Mouse (Mus musculus): ENCODE data around the gene Nr1h4.

Nr1h4 gene

DNA sequence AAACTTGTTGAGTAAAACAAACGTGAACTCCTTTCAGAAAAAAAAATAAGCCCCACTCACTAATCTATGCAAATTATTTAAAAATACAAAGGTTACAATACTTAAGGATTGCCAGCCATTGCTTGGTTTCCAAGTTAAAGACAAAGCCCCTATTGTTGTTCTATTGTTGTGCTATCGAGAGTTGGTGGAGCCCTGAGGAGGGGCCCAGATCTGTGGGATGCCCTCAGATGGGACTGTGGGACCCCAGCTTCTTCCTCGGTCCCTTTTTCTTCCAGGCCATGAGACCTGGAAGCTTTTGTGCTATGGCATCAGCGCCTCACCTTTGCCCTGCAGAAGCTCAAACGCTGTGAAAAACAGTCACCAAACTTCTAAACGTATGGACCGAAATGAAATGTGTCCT, 51.7 kb downstream of the Nr1h4 start:
- peak; percentile 7 for DNase-seq (ENCODE audit: low spot score)

DNA sequence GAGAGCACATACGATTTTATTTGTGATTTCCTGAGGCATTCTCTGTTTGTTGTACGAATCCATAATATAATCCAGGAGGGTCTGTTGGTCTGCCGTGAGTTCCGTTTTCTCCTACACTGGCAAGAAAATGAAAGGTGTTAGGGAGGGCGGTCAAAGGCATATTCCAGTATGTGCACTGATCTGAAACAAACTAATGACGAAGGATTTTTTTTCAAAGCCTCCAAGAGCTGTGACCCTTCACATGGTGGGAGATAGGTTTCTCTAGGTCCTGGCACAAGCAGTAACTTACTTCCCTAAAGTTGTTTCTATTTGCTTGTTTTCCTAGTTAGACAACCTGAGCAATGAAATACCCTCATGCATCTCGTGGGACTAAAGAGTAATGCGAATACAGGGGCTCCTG, 54.6 kb downstream of the Nr1h4 start:
- DNase-seq (ENCODE audit: low spot score) = no peak

DNA sequence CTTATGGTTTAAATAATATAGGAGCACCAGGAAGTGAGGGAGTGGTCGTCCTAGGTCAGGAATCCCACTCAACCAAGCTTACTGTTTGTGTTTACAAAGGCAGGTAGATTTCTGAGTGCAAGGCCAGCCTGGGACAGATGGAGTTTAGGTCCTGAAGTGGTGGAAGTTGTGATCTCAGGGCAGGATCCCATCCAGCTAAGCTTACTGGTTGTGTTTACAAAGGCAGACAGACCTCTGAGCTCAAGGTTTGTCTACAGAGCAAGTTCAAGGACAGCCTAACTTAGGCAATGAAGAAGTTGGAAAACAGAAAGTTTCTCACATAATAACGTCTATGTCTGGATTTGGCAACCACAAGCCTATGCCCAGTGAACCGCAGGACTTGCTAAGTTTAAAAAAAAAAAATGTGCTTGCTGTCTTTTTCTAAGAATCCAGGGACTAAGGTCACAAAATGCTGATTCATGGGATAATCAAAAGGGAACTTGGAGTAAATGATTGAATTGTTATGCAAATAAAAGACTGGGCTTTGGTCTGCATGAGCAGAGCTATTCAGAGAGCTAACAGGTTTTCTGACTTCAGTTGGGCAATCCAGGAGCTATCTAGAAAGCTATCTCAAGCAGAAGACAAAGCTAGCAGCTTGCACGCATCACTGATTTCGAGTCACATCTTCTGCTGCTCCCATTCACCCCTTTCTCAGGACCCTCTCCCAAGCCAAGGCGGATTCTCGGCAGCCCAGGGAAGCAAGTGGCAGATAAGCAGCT, 62.6 kb downstream of the Nr1h4 start:
- DNase-seq (ENCODE audit: low spot score) = no peak

DNA sequence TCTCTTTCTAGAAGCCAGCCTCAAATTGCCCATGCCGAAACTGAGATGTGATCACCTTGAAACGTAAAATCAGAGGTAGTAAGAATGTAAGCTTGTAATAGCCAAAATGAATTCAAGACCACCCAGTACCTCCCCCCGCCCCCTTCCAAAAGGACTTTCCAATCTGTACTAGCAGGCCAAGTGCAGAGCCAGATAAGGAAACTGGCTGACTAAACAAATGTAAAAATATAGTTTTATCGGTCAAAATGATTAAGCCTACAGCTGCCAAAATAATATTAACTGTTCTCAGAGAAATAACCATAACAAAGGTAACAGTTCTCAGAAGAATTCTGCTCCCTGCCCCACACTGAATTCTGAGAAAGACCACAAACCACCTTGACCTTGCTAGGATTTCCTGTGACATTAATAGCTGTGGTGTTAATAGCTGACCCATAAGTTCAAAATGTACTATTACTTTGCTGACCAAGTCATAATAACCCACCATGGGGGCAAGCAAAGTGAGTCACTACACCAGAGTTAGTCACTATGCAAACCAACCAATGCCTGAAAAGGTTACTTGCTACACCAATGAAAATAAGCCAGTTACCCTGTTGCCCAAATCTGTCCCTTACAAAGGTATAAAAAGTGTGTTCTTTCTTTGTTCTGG, 68.5 kb downstream of the Nr1h4 start:
- no peak for DNase-seq (ENCODE audit: low spot score)

DNA sequence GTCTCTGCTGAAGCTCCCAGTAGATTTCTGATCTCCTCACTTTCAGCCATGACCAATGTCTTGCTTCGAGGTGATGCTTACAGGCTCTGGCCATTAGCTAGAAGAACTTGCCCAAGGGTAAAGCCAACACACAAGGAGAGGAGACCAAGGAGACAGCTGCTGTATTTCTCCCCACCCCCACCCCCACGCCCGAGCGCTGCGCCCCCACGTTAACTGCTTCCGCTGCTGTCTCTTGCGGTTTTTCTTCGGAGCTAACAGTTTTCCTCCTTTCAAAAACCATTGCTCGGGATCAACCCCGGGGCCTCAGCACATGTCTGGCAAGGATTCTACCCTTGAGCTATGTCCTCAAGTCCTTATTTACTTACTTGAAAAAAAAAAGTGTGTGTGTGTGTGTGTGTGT, 70.5 kb downstream of the Nr1h4 start:
- no peak for DNase-seq (ENCODE audit: low spot score)

DNA sequence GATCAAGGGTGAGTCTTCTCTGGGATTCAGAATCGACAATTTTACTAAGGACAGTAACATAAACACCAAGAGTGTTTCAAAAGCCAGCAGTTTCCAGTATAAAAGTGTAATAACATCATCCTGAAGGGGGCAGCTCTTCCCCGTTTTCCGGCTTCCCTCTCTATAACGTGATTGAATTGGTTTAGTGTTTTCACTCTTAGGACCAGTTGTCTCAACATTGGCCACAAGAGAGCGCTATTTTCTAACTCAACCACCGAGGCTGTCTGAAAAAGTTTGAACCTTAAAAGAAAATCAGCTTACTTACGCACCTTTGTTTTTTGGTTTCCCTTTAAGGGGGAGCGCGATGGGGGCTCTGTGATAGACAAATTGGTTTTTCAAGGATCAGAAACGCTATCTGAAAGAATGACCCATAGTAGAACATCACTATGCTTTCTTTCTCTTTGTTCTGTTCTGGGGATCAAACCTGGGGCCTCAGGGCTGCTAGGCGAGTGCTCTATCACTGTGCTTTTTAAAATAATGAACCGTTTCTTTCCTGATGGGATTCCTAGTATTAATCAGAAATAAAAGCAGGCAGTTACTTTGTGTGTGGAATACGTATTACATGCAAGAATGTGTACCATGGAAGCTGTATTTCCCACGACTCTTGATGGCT, 71.4 kb downstream of the Nr1h4 start:
- peak; percentile 93 for DNase-seq (ENCODE audit: low spot score)

DNA sequence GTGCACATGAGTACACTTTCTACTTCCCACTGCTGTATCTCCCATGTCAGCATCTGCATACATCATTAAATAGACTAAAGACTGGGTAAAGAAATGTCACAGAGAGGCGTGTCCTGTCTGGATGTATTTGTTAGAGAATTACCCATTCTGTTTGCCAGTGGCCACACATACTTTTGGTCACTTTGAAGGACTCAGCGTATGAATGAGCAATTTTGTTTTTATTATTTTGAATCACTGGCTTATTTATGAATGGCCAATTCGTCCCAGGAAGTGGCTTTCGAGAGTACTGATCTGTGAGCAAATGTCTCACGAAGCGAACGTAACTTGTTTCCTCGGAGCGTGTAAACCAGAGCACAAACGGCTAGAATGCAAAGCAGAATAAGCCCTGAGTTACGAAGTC, 72.4 kb downstream of the Nr1h4 start:
- DNase-seq (ENCODE audit: low spot score) = no peak

DNA sequence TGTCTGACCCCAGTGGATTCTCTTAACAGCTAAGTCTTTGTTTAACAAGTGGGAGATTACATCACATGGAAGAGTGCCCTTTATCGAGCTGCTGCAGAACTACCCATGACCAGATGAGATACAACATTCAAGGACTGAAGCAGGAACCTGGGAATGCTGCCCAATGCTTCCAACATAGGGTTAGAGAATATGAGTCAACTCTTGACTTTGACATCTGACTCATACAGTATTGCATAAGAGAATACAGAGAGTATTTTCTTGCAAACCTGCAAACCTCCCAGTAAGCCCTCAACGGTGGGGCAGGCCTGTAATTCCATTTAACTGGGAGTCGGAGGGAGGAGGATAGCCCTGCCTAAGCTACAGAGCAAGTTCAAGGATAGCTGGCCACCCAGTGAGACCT, 74.6 kb downstream of the Nr1h4 start:
- DNase-seq (ENCODE audit: low spot score) = no peak

DNA sequence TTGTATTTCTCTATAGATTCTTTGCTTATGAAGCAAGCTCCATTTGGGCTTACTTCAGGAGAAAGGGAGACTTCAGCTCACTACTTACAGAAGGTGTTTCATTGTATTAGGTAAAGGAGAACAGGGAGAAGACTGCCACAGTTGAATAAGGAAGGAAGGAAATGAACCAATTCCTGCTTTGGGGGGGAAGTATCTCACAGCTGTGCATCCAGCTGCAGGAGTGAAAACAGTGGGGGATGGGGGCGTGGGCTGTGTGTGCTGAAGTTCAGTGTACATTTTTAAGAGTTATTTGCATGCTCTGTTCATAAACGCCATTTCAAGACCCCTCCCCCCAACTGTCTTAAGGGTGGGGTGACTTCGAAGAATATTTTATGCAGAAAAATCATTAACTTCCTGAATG, 79.6 kb downstream of the Nr1h4 start:
- no peak for DNase-seq (ENCODE audit: low spot score)

DNA sequence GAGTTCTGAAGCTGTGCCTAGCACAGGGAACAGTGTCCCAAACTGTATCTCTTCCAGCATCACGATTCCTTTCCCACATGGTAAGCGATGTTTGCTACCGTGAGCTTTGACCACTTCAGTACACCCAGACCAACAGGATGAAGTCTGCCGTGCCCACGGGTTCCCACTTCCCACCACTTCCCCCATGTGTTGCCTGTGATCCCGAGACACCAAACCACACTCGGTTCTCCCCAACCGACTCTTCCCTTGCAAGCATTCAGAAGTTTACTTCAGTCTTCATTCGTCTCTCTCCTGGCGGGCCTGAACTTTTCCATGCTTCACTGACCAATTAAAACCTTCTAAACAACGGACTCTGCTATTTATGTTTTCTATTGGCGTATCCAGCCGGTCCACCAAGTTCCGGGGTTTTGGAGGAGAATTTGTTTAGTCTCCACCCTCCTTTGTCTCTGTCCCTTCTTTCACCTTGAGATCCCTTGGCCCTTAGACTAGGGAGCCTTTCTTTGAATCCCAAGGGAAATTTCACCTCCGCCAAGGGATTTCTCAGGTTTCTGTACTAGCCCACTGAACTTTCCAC, 80.2 kb downstream of the Nr1h4 start:
- DNase-seq (ENCODE audit: low spot score) = no peak

DNA sequence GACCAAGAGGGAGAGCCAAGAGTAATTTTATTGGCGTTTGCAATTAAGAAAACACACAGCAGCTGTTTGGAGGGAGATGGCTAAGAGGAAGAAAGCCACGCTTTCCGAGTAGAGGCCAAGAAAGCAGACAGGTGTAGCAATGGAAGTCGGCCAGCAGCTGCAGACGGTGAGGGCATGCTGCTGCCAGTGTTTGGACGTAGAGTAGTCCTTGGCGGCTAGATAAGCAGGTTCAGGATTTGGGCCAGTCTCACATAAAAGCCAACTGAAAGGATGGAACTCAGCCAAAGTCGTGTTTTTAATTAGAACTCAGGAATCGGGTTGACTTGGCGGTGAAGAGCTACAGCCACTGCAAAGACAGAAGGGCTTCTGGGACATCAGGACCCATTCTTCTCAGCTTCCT, 83.0 kb downstream of the Nr1h4 start:
- no peak for DNase-seq (ENCODE audit: low spot score)

DNA sequence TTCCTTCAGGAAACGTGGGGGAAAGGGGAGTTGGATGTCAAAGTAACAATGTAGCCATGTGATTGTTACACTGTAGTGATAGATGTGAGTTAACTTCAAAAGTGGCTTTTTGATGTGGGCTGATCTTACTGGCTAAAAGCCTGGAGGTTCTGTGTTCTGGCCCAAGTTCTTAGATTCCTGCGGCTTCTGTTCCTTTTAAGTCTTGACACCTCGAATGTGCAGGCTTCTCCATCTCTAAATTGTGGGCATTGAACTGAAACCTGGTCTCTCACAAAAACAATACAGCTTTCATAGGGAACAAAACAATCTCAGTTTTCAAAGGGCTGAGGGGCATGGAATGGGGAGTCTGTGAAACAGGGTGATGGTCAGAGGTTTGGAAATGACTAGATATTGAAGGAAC, 89.0 kb downstream of the Nr1h4 start:
- no peak for DNase-seq (ENCODE audit: low spot score)

DNA sequence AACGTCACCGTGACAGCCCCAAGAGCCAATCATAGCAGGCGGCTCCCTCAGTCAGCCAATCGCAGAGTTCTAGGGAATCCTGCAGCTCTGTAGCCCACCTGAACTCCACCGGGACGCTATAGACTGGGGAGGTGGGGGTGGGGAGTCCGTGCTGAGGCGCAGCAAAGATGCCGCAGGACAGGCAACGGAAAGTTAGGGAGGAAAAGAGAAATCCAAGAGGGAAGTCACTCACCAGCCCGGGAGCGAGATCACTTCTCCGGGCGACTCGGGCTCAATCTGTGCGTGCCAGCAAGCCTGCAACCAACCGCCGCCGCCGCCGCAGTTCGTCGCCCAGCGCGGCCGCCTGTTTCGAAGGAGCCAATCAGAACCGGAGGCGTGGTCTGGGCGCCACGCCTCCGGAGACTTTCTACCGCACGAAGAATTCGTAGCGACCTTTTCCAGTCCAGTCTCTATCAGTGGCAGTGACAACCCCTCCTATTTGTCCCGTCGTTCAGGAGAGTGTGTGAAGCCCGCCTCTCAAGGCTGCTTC, 89.7 kb downstream of the Nr1h4 start, which contains the start of gene Gas2l3:
TSS of gene Gas2l3 (minus strand) at position 345 of the 529 bp plus-strand sequence.
- DNase-seq (ENCODE audit: low spot score) = peak; percentile 94

DNA sequence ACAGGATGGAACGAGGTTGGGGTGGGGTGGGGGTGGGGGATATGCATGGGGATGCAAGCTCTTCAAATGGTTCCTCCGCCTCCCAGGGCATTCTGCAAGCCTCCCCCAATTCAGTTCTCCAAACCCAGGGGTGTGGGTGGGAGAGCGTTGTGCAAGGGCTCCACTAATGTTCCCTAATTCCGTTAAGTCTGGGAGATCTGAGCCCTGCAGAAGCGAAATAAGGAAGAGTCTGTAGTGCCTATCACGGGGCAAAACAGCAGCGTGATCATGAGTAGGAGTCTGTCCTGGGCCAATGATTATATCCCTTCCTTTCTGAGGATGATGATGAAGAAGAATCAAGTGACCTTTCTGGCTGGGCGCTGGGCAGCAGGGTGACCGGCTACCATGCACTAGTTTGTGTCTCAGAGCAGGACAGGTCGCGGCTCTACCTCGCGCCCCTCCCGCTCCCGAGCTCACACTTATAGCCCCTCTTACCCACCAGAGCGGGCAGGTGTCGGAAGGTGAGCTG, 90.2 kb downstream of the Nr1h4 start:
- DNase-seq (ENCODE audit: low spot score) = peak; percentile 17

DNA sequence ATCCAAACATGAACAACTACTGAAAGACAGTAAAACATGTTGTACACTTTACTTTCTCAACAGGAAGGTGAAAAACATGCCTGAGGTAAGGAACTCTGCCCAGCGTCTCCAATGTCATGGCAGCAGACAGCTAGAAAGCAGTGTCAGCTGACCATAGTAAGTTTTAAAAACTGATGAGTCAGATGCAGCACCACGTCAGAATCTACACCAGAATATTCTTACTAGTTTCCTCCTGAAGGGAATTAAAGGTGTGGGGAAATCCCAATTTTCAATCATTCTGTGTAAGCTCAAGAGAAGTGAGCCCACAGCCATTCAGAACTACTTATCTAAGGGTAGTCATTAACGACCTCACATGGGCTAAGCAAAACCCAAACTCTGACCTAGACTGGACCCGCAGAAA, 90.7 kb downstream of the Nr1h4 start:
- no peak for DNase-seq (ENCODE audit: low spot score)

DNA sequence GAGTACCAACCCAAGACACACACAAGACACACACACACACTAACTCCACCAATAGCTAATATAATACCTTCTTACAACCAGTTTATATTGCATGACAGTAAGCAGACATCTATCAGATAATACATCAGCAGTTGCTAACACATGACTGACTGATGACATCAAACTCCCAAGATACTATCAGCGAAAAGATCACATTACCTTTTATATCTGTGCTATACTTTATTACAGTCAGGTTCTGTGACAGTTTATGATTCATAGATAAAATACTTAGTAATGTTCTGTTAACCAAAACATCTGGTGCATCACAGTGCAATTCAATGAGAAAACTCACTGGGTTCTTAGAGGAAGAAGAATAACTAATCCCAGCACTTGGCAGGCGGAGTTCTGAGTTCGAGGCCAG, 91.4 kb downstream of the Nr1h4 start:
- no peak for DNase-seq (ENCODE audit: low spot score)

DNA sequence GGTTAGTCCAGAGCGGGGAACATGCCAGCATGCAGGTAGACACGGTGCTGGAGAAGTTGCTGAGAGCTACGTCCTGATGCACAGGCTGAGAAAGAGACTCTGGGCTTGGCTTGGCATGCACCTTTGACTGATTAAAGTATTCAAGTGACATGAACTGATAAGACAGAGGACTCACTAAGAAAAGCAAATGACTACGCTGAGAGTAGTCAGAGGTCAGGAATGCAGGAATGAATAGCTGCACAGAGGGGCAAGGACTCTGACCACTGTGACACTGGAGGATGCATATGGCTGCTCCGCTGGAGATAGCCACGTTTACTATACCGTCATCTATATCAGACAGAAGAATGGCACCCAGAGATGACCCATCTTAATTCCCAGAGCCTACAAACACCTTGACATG, 94.0 kb downstream of the Nr1h4 start:
- no peak for DNase-seq (ENCODE audit: low spot score)

DNA sequence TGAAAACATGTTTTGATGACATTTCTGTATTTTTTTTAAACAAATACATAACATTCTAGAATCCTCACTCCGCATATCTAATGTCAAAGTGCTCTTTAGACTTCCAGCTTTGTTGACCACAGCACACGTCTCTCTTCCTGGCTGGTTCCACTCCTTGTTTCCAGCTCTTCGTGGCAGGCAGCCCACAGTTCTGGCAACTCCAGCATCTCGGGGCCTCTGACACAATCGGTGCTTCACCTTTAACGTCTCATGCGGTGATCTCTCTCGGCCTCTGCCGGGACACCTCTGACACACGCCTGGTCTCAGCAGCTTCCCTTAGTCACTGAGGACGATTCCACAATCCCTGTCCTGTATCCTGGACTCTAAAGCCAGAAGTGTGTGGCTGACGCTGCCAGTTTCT, 95.4 kb downstream of the Nr1h4 start:
- no peak for DNase-seq (ENCODE audit: low spot score)

DNA sequence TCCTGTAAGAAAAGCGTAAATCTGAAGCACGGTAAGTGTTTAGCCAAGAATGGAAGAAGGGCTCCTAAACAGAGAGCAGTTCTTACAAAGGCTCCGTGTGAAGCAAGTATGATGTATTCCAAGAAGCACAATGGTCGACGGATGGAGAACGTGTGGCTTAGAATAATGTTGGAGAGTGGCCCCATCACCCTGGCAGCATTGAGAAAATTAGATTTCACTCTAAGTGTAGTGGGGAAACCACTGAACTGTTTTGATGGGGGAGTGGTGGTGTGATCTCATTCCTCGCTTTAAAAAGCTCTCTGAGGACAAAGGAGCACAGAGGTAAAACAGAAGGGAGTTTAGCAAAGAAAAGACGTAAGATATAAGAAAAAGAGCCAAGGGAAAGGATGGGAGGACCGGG, 95.9 kb downstream of the Nr1h4 start:
- no peak for DNase-seq (ENCODE audit: low spot score)

DNA sequence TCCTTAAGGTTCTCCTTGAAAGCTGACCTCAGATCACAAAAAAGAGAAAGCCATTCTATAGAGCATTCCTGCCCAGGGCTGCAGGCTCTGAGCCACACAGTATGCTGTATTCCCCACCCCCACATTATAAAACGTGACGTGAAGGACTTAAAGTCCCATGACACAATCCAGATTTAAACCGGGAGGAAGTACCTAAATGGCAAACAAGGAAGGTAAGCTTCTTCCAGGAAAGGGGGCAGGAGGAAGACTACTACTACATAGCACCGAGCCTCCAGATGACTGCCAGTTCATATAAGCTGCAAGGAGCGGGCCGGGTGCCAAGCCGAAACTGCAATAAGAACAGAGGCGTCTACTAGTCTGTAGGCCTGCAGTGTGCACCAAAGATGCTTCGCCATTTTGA, 97.5 kb downstream of the Nr1h4 start:
- no peak for DNase-seq (ENCODE audit: low spot score)

DNA sequence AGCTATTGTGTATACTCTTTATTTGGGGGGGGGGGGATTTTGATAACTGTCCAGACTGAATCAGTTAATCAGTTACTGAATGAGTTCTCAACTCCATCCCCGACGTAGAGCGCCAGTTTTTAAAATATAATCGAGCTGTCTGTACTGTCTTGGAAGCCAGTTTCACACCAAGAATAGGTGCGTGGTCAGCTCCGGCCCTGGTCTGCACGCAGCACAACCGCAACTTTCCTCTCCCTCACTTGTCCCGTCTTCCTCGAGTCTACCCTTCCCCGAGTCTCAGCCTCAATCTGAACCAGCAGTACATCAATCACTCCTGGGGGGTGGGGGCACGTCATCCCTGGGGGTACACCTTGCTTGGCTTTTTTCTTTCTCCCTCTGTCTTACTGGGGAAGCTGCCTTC, 98.0 kb downstream of the Nr1h4 start:
- DNase-seq (ENCODE audit: low spot score) = no peak

DNA sequence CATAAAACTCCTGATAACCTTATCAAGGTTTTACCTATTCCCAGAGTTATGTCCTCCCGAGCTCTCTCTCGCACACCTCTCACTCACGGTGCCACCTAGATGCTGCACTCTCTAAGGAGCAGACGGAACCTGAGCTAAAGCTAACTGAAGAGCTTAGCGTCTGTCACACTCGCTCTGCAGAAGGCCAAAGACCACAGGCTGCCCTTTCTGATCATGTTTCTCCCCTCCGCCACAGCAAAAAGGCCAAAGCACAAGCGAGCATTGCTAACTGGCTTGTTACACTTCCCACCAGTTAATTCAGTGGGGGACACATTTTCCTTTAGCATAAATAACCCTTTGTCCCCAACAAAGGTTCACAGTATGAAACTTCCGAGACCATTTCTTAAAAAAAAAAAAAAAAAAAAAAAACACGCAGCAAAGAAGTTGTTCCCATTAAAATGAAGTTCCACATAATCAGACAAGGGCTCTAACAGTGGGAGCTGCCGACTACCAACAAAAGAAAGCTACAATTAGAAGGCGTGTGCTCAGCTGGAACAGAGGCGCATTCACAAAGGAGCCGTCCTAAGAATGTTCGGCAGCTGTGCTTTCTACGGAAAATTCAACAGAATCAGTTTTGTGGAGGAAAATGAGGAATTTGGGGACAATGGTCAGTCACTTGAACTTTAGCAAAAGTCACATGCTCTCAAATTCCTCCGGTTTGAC, 98.7 kb downstream of the Nr1h4 start:
- DNase-seq (ENCODE audit: low spot score) = peak; percentile 72

Data from embryo, embryonic 10 days (tissue).